Mouse (Mus musculus): Measurements from ENCODE around the gene Zfp426.

Gene Zfp426

GRCm38 (mm10) chr9:20453647-20454046 is 38.9 kb downstream of the Zfp426 start:
- DNase-seq: no peak

- no peak for DNase-seq
Observed at GRCm38 (mm10) chr9:20451493-20451892, 41.1 kb downstream of the Zfp426 start.

GRCm38 (mm10) chr9:20443183-20443783 is 49.3 kb downstream of the Zfp426 start:
- DNase-seq: no peak

GRCm38 (mm10) chr9:20430004-20430403 is 62.5 kb downstream of the Zfp426 start:
- no peak for DNase-seq

All from cerebellum, adult 8-10 months (tissue).